Mouse (Mus musculus): ENCODE measurements around the gene Mrgpre. TPM values are rescaled to one million over a fixed set of nuclear protein-coding genes. Genes with fewer than 3 reads are reported as not detected.

Gene Mrgpre
- polyA plus RNA-seq, 1 experiment from 2014 or later: 4.6 TPM

GRCm38 (mm10) chr7:143751380-143751779, 32.9 kb downstream of the Mrgpre start:
- ATAC-seq (ENCODE audit: low read depth): no peak
- H3K4me3 ChIP-seq: no peak overlapping the region
- H3K9me3 ChIP-seq: no peaks in the 10 kb centered on the region
- peaks cover 19% of the 10 kb centered on the region for H3K4me1 ChIP-seq (replicated peaks)
- no peak overlapping the region for H3K4me2 ChIP-seq
- no peak overlapping the region for H3K27ac ChIP-seq (replicated peaks)
- no peaks in the 10 kb centered on the region for H3K36me3 ChIP-seq
- H3K9ac ChIP-seq: no peak overlapping the region
- 78% methylated on average over 1 of the region's 1 CpGs for WGBS
- H3K27me3 ChIP-seq: peaks cover 27% of the 10 kb centered on the region

- Histone ChIP-seq H3K27me3 (peaks cover 4% of the 10 kb centered on the region; the same call in 1 of the 2 replicates), H3K4me2 (no peak overlapping the region), H3K4me1 (replicated peaks) (peaks cover 17% of the 10 kb centered on the region), H3K9me3 (no peaks in the 10 kb centered on the region), H3K4me3 (no peak overlapping the region), H3K27ac (replicated peaks) (0 out of 2 replicates have a peak overlapping the region, but pooled peaks have one; percentile 33), H3K9ac (no peak overlapping the region), H3K36me3 (no peaks in the 10 kb centered on the region)
- peak; percentile 32; the same call in 1 of the 2 replicates for ATAC-seq (ENCODE audit: low read depth)
- 66% methylated on average over 3 of the region's 3 CpGs for WGBS
Observed at GRCm38 (mm10) chr7:143749045-143749444, 35.3 kb downstream of the Mrgpre start.

GRCm38 (mm10) chr7:143748041-143748868, 36.0 kb downstream of the Mrgpre start:
- H3K4me3 ChIP-seq: peak overlapping the region; percentile 20; the same call in 1 of the 2 replicates
- peaks cover 17% of the 10 kb centered on the region for H3K4me1 ChIP-seq (replicated peaks)
- peak overlapping the region; percentile 52; the same call in 1 of the 2 replicates for H3K9ac ChIP-seq
- H3K9me3 ChIP-seq: no peaks in the 10 kb centered on the region
- no peaks in the 10 kb centered on the region for H3K36me3 ChIP-seq
- WGBS: 2% methylated on average over 16 of the region's 16 CpGs
- peak; percentile 88 for ATAC-seq (ENCODE audit: low read depth)
- H3K4me2 ChIP-seq: peak overlapping the region; percentile 49
- peak overlapping the region; percentile 72 for H3K27ac ChIP-seq (replicated peaks)
- H3K27me3 ChIP-seq: peaks cover 3% of the 10 kb centered on the region; the same call in 1 of the 2 replicates

GRCm38 (mm10) chr7:143740653-143741052, 43.6 kb downstream of the Mrgpre start:
- Histone ChIP-seq H3K36me3 (no peaks in the 10 kb centered on the region), H3K9me3 (no peaks in the 10 kb centered on the region), H3K27me3 (no peaks in the 10 kb centered on the region; the same call in 1 of the 2 replicates), H3K4me2 (peak overlapping the region; percentile 75), H3K4me3 (peak overlapping the region; percentile 76), H3K4me1 (replicated peaks) (peaks cover 39% of the 10 kb centered on the region), H3K27ac (replicated peaks) (peak overlapping the region; percentile 77; the same call in 1 of the 2 replicates), H3K9ac (peak overlapping the region; percentile 96)
- WGBS: 25% methylated on average over 2 of the region's 2 CpGs
- no peak for ATAC-seq (ENCODE audit: low read depth)

GRCm38 (mm10) chr7:143739511-143740461, 44.5 kb downstream of the Mrgpre start:
- 4% methylated on average over 38 of the region's 38 CpGs for WGBS
- Histone ChIP-seq H3K4me3 (peak overlapping the region; percentile 76), H3K9ac (peak overlapping the region; percentile 96), H3K4me2 (peak overlapping the region; percentile 75), H3K9me3 (no peaks in the 10 kb centered on the region), H3K36me3 (no peaks in the 10 kb centered on the region), H3K4me1 (replicated peaks) (peaks cover 39% of the 10 kb centered on the region), H3K27me3 (no peaks in the 10 kb centered on the region; the same call in 1 of the 2 replicates), H3K27ac (replicated peaks) (peak overlapping the region; percentile 77)
- peak; percentile 93 for ATAC-seq (ENCODE audit: low read depth)

GRCm38 (mm10) chr7:143738601-143739006, 45.7 kb downstream of the Mrgpre start:
- 21% methylated on average over 5 of the region's 5 CpGs for WGBS
- Histone ChIP-seq H3K9me3 (no peaks in the 10 kb centered on the region), H3K9ac (peak overlapping the region; percentile 96), H3K27ac (replicated peaks) (peak overlapping the region; percentile 71), H3K4me2 (peak overlapping the region; percentile 75), H3K36me3 (0 out of 2 replicates have a peak, but pooled peaks cover 7% of the 10 kb centered on the region), H3K4me3 (peak overlapping the region; percentile 76), H3K4me1 (replicated peaks) (peaks cover 39% of the 10 kb centered on the region), H3K27me3 (no peaks in the 10 kb centered on the region; the same call in 1 of the 2 replicates)
- 0 out of 2 replicates have a peak, but pooled peaks have one; percentile 20 for ATAC-seq (ENCODE audit: low read depth)

- peak overlapping the region; percentile 76 for H3K4me3 ChIP-seq
- WGBS: 69% methylated on average over 6 of the region's 6 CpGs
- H3K9ac ChIP-seq: peak overlapping the region; percentile 96
- H3K4me2 ChIP-seq: peak overlapping the region; percentile 75
- peak overlapping the region; percentile 71 for H3K27ac ChIP-seq (replicated peaks)
- ATAC-seq (ENCODE audit: low read depth): peak; percentile 20; the same call in 1 of the 2 replicates
- H3K4me1 ChIP-seq (replicated peaks): peaks cover 39% of the 10 kb centered on the region
- 0 out of 2 replicates have a peak, but pooled peaks cover 8% of the 10 kb centered on the region for H3K36me3 ChIP-seq
- H3K9me3 ChIP-seq: no peaks in the 10 kb centered on the region
- no peaks in the 10 kb centered on the region; the same call in 1 of the 2 replicates for H3K27me3 ChIP-seq
Observed at GRCm38 (mm10) chr7:143738194-143738593, 46.1 kb downstream of the Mrgpre start.

- no peak overlapping the region for H3K27ac ChIP-seq (replicated peaks)
- 86% methylated on average over 4 of the region's 4 CpGs for WGBS
- no peak overlapping the region for H3K4me2 ChIP-seq
Observed at GRCm38 (mm10) chr7:143733746-143734145, 50.6 kb downstream of the Mrgpre start.

GRCm38 (mm10) chr7:143729886-143730285, 54.4 kb downstream of the Mrgpre start:
- Histone ChIP-seq H3K9ac (no peak overlapping the region), H3K4me1 (replicated peaks) (peaks cover 18% of the 10 kb centered on the region)

More at GRCm38 (mm10) chr7:143733746-143734145, 50.6 kb downstream of the Mrgpre start:
- Histone ChIP-seq H3K9ac (no peak overlapping the region), H3K36me3 (0 out of 2 replicates have a peak, but pooled peaks cover 8% of the 10 kb centered on the region), H3K27me3 (no peaks in the 10 kb centered on the region), H3K4me3 (no peak overlapping the region), H3K4me1 (replicated peaks) (peaks cover 35% of the 10 kb centered on the region), H3K9me3 (no peaks in the 10 kb centered on the region)
- no peak for ATAC-seq (ENCODE audit: low read depth)

More at GRCm38 (mm10) chr7:143729886-143730285, 54.4 kb downstream of the Mrgpre start:
- Histone ChIP-seq H3K9me3 (no peaks in the 10 kb centered on the region), H3K36me3 (0 out of 2 replicates have a peak, but pooled peaks cover 8% of the 10 kb centered on the region), H3K27me3 (no peaks in the 10 kb centered on the region), H3K4me3 (no peak overlapping the region), H3K27ac (replicated peaks) (no peak overlapping the region), H3K4me2 (no peak overlapping the region)
- no peak for ATAC-seq (ENCODE audit: low read depth)
- WGBS: 68% methylated on average over 10 of the region's 10 CpGs
